Mouse (Mus musculus) lung, adult 2 months (tissue): ENCODE measurements at regions not wholly inside any gene's neighbourhood (a gene's known extent, or its start where the extent isn't known, plus 50 kb on each side); places are given as distances from the start of the nearest gene placed in this dataset.

ENCODE experiments used
- CTCF ChIP-seq: fragments of 200-500 bp; IDR thresholded peaks from 2 replicates; pipeline ENCODE4 v1.5.1; 2011; ENCODE audit warnings: mild to moderate bottlenecking, low read length, control low read depth; ENCODE audit not compliant: insufficient read depth
- POLR2A ChIP-seq: fragments of 200-500 bp; IDR thresholded peaks from 2 replicates; pipeline ENCODE4 v1.6.1; 2011; ENCODE audit warnings: low read depth, mild to moderate bottlenecking, control low read depth, low read length, borderline replicate concordance; ENCODE audit errors: extremely low read depth

DNA sequence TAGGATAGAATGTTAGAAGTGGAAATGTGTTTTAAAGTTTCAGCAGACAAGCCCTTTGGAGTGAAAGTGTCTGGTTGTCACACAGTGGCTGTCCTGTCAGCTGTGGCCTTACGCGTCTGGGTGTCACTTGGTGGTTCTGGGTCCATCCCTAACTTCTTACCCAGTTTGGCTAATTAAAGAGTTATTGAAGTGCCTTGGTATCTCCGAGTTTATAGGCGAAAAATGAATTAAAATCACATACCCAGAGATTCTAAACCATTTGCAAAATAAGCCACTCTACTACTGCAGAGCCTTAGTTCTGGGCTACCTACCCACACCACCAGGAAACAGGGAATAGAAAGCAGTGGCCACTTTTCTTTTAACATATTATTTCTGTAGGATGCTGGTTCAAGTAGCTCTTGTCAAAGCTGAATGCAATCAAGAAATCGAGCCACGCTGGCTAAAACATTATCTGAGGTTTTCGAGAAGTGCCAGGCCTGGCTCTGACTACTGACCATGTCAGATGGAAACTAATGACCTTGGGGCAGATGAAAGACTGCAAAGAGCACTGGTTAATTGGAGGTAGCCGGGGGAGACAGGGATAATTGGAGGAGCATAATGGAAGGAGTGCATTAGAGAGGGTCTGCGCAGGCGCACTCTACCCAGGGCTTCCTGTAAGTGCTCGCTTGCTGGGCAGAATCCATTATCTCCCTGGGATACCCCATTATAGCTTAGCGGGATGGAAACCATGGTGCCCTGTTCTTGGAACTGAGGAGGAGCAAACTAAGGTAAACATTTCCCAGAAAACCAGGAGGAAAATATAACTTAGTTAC, 96.8 kb upstream of the Rasgrp1 start:
- TF ChIP-seq CTCF (no peak), POLR2A (no peak)
